Mouse (Mus musculus) embryo, embryonic 9.5 days (tissue): ENCODE measurements around the gene Il12a.
"Not testable (repeated sequence)": the region's sequence is repeated elsewhere in the genome, so short reads cannot be mapped to it uniquely, and the experiment has no call there.

ENCODE experiments used
- DNase-seq: peaks from one replicate; pipeline ENCODE4 v3.0.0-alpha.2; 2017; ENCODE audit errors: extremely low spot score

Il12a gene

GRCm38 (mm10) chr3:68742718-68743471, 52.5 kb downstream of the Il12a start:
- no peak for DNase-seq

- no peak for DNase-seq
Observed at GRCm38 (mm10) chr3:68743472-68743732, 53.0 kb downstream of the Il12a start.

GRCm38 (mm10) chr3:68744162-68744561, 53.7 kb downstream of the Il12a start:
- no peak for DNase-seq

GRCm38 (mm10) chr3:68745033-68745432, 54.6 kb downstream of the Il12a start:
- no peak for DNase-seq

GRCm38 (mm10) chr3:68746282-68746681, 55.8 kb downstream of the Il12a start:
- DNase-seq: not testable (repeated sequence)
